Mouse (Mus musculus) retina, postnatal 1 day (tissue): ENCODE results near the gene Vmn2r12.
"Not testable (repeated sequence)": the region's sequence is repeated elsewhere in the genome, so short reads cannot be mapped to it uniquely, and the experiment has no call there.

ENCODE experiments used
- DNase-seq: peaks from one replicate; pipeline ENCODE4 v3.0.0-alpha.2; 2012

Vmn2r12 gene

DNA sequence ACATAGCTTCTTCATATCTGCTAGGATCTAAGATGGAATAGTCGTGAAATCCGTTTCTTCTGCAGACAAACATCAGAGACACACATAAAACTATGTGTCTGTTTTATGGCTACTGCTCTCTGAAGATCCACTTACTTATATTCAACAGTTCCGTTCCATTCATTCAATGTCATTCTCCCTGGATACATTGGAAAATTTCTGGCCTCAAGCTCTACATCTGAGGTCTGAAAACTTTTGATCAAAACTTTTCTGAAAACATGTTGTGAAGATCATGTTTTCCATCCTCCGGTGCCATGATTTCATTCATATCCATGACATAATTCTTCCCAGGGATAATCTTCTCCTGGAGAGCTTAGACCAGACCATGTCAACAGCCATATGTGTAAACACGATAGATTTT, at the start of gene Vmn2r12:
Gene Vmn2r12, minus strand, starts transcription at position 101 of the 400 bp plus-strand sequence.
- not testable (repeated sequence) for DNase-seq

DNA sequence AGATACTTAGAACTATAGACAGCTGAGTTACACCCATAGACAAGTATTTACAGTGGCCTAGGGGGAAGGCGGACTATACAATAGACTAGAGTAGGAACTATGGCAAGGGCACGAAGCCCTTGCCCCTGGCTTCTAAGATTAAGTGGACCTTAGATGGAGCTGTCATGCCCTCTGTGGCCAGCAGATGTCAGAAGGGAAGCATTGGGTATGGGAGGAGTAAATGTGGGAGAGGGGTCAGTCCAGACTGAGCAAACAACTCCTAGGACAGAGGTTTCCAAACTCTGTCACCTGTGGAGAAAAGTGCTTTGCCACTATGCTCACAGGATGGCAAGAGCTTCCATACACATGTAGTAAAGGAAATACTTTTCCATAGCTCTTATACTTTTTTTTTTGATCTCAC, 41.8 kb upstream of the Vmn2r12 start:
- DNase-seq = no peak

DNA sequence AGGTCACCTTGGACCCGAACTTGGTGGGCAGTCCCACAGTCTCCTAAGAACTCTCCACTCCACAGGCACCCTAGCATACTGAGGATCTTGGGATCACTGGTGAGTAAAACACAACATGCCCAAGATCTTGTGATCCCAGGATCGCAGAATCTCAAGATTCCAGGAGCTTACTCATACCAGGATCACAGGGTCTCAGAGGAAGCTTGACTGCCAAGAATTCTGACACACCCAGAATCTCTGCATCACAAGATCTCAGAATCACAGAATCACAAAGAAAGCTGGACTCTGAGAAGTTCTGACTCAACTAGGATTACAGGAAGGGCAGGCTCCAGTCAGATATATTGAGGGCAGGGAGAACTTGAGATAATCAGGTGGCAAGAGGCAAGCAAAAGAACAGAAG, 39.0 kb upstream of the Vmn2r12 start:
- DNase-seq = no peak

DNA sequence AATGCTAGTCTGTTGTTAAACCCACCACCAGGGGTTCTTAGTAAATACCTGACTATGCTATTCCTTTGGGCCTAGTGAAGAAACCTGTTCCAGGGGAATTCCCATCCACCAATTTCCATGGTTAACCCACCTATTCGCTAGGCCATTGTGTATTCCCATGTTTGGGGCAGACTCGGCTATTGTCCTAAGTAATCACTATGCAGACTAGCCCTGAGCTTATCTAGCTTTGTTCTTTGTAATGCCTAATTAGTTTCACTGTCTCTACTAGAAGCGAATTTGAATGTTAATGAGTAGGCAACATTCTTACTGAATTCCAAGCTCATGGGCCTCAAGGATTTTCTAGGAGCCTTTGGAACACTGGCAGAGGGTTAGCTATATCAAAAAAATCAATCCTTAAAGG, 1.3 kb downstream of the Vmn2r12 start:
- not testable (repeated sequence) for DNase-seq

DNA sequence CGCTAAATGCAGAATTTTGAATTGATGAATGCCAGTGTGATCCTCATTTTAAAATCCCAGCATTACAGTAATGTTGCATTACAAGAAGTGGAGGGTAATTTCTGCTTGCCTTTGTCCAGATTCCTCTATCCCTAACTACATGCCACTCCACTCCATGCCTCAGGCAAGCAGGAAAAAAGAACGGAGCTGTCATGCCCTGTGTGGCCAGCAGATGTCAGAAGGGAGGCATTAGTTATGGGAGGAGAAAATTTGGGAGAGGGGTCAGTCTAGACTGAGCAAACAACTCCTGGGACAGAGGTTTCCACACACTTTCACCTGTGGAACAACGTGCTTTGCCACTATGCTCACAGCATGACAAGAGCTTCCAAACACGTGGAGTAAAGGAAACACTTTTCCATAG, 25.7 kb downstream of the Vmn2r12 start:
- DNase-seq = not testable (repeated sequence)

DNA sequence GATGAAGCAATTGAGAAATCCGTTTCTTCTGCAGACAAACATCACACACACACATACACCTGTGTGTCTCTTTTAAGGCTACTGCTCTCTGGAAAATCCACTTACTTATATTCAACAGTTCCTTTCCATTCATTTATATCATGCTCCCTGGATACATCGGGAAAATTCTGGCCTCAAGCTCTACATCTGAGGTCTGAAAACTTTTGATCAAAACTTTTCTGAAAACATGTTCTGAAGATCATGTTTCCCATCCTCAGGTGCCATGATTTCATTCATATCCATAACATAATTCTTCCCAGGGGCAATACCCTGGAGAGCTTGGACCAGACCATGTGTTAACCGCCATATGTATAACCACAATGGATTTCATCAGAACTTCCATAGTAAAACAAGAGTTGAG, 38.3 kb downstream of the Vmn2r12 start, which contains the start of gene Vmn2r11:
Gene Vmn2r11, minus strand, starts transcription at position 101 of the 400 bp plus-strand sequence.
- not testable (repeated sequence) for DNase-seq

DNA sequence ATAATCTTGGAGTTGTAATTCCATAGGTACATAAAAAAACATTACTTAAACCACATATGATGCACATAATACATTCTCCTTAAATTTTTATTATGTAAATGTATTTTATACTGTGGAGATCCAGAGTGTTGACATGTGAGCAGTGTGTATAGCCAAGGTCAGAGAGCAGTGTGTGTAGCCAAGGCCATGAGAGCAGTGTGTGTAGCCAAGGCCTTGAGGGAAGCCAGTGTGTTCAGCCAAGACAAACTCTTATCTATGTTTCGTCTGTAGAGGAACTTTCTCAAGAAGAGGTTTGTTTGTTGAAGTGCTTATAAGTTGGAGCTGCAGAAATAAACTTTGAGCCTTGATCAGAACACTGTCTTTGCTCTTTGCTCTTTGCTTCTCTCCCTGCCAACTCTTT, 42.5 kb downstream of the Vmn2r12 start:
- DNase-seq = no peak
